Mouse (Mus musculus) midbrain, embryonic 12.5 days (tissue): ENCODE data around the gene Palm. TPM values are rescaled to one million over a fixed set of nuclear protein-coding genes. Genes with fewer than 3 reads are reported as not detected.
A peak's percentile ranks its signal among the peaks of the same experiment; 100 is the strongest.

Experiments used
- ATAC-seq: fragments of 200-750 bp; cut with Nextera tagmentation; 2 replicates; pipeline ENCODE4 v1.8.0; 2017; ENCODE audit warnings: low read depth, moderate TSS enrichment, moderate library complexity; ENCODE audit not compliant: low FRiP score
- H3K27ac ChIP-seq: fragments of 300-500 bp; sonication (generic); replicated peaks from 2 replicates; pipeline ENCODE4 v1.5.1; 2016; ENCODE audit warnings: mild to moderate bottlenecking
- H3K27me3 ChIP-seq: fragments of 300-500 bp; sonication (generic); 2 replicates; pipeline ENCODE4 v1.6.1; 2016; ENCODE audit warnings: mild to moderate bottlenecking
- H3K36me3 ChIP-seq: fragments of 300-500 bp; sonication (generic); 2 replicates; pipeline ENCODE4 v1.6.1; 2016
- H3K4me1 ChIP-seq: fragments of 300-500 bp; sonication (generic); 2 replicates; pipeline ENCODE4 v1.6.1; 2016
- H3K4me2 ChIP-seq: fragments of 300-500 bp; sonication (generic); replicated peaks from 2 replicates; pipeline ENCODE4 v1.6.1; 2016; ENCODE audit warnings: mild to moderate bottlenecking, moderate library complexity
- H3K4me3 ChIP-seq: fragments of 300-500 bp; sonication (generic); 2 replicates; pipeline ENCODE4 v1.5.1; 2016; ENCODE audit warnings: mild to moderate bottlenecking
- H3K9ac ChIP-seq: fragments of 300-500 bp; sonication (generic); replicated peaks from 2 replicates; pipeline ENCODE4 v1.6.1; 2016; ENCODE audit warnings: mild to moderate bottlenecking, moderate library complexity
- H3K9me3 ChIP-seq: fragments of 300-500 bp; sonication (generic); 2 replicates; pipeline ENCODE4 v1.6.1; 2016; ENCODE audit warnings: mild to moderate bottlenecking
- WGBS: fragments of 180-500 bp; shearing (Covaris S2); methylation state at CpG from one replicate; pipeline ENCODE4 v1.1.7; 2016; 5-methylcytosine and 5-hydroxymethylcytosine counted together
- polyA plus RNA-seq: library from polyadenylated mRNA; unstranded; fragments of >200 nt; fragmentation: Nextera tagmentation; extraction: Ambion mirVana; gene quantifications from 2 replicates; pipeline ENCODE4 v1.2.1, GENCODE M21; 2016

The Palm gene
- polyA plus RNA-seq, 1 experiment from 2014 or later = 204 TPM

- Histone ChIP-seq H3K36me3 (peaks cover 67% of the 10 kb centered on the region), H3K4me1 (peaks cover 16% of the 10 kb centered on the region), H3K27me3 (peaks cover 9% of the 10 kb centered on the region; the same call in 1 of the 2 replicates), H3K9ac (no peak overlapping the region), H3K4me3 (no peak overlapping the region), H3K4me2 (no peak overlapping the region), H3K27ac (no peak overlapping the region), H3K9me3 (no peaks in the 10 kb centered on the region)
- no peak for ATAC-seq
- 94% methylated on average over 11 of the region's 11 CpGs for WGBS
Measured at GRCm38 (mm10) chr10:79760603-79761143, 32.7 kb upstream of the Palm start.

GRCm38 (mm10) chr10:79762875-79763274, 30.5 kb upstream of the Palm start:
- no peak overlapping the region for H3K4me3 ChIP-seq
- H3K4me1 ChIP-seq = peaks cover 27% of the 10 kb centered on the region
- no peaks in the 10 kb centered on the region for H3K9me3 ChIP-seq
- H3K9ac ChIP-seq = no peak overlapping the region
- H3K27me3 ChIP-seq = no peaks in the 10 kb centered on the region
- WGBS = 92% methylated on average over 3 of the region's 3 CpGs
- H3K27ac ChIP-seq = no peak overlapping the region
- no peak for ATAC-seq
- peaks cover 46% of the 10 kb centered on the region for H3K36me3 ChIP-seq
- no peak overlapping the region for H3K4me2 ChIP-seq

GRCm38 (mm10) chr10:79764234-79764633, 29.1 kb upstream of the Palm start:
- Histone ChIP-seq H3K36me3 (peaks cover 32% of the 10 kb centered on the region), H3K27ac (no peak overlapping the region)
- 90% methylated on average over 7 of the region's 7 CpGs for WGBS

GRCm38 (mm10) chr10:79765228-79765745, 28.1 kb upstream of the Palm start:
- no peak for ATAC-seq
- Histone ChIP-seq H3K27me3 (no peaks in the 10 kb centered on the region), H3K4me1 (peaks cover 36% of the 10 kb centered on the region), H3K4me2 (peak overlapping the region; percentile 83), H3K36me3 (peaks cover 26% of the 10 kb centered on the region), H3K27ac (no peak overlapping the region), H3K4me3 (peak overlapping the region; percentile 95), H3K9me3 (no peaks in the 10 kb centered on the region), H3K9ac (peak overlapping the region; percentile 93)
- 57% methylated on average over 2 of the region's 2 CpGs for WGBS

More at GRCm38 (mm10) chr10:79764234-79764633, 29.1 kb upstream of the Palm start:
- H3K9me3 ChIP-seq = no peaks in the 10 kb centered on the region
- ATAC-seq = no peak
- H3K9ac ChIP-seq = 0 out of 2 replicates have a peak overlapping the region, but pooled peaks have one; percentile 5
- H3K4me3 ChIP-seq = no peak overlapping the region
- H3K27me3 ChIP-seq = no peaks in the 10 kb centered on the region
- peaks cover 36% of the 10 kb centered on the region for H3K4me1 ChIP-seq
- H3K4me2 ChIP-seq = no peak overlapping the region

GRCm38 (mm10) chr10:79766001-79766507, 27.3 kb upstream of the Palm start:
- Histone ChIP-seq H3K4me2 (peak overlapping the region; percentile 83), H3K36me3 (peaks cover 18% of the 10 kb centered on the region), H3K9me3 (no peaks in the 10 kb centered on the region), H3K4me3 (peak overlapping the region; percentile 95), H3K9ac (peak overlapping the region; percentile 93), H3K27ac (peak overlapping the region; percentile 91), H3K27me3 (peaks cover 3% of the 10 kb centered on the region; the same call in 1 of the 2 replicates), H3K4me1 (peaks cover 36% of the 10 kb centered on the region)
- no peak for ATAC-seq
- 9% methylated on average over 16 of the region's 16 CpGs for WGBS

GRCm38 (mm10) chr10:79766508-79767325, 26.7 kb upstream of the Palm start, which contains the start of gene Rnf126:
Gene Rnf126 (minus strand): TSS chr10:79766952.
- Histone ChIP-seq H3K36me3 (peaks cover 12% of the 10 kb centered on the region), H3K9ac (peak within 1 kb of the TSS; percentile 93), H3K27ac (peak within 1 kb of the TSS; percentile 91), H3K4me1 (peaks cover 36% of the 10 kb centered on the region), H3K27me3 (peaks cover 4% of the 10 kb centered on the region; the same call in 1 of the 2 replicates), H3K9me3 (no peaks in the 10 kb centered on the region), H3K4me3 (peak within 1 kb of the TSS; percentile 95), H3K4me2 (peak within 1 kb of the TSS; percentile 83)
- WGBS = 1% methylated on average over 94 of the region's 101 CpGs
- peak; percentile 90 for ATAC-seq

GRCm38 (mm10) chr10:79767372-79768244, 25.8 kb upstream of the Palm start:
- H3K9me3 ChIP-seq = peaks cover 4% of the 10 kb centered on the region
- peak; percentile 83 for ATAC-seq
- peak overlapping the region; percentile 95 for H3K4me3 ChIP-seq
- 13% methylated on average over 40 of the region's 40 CpGs for WGBS
- peak overlapping the region; percentile 83 for H3K4me2 ChIP-seq
- H3K36me3 ChIP-seq = peaks cover 3% of the 10 kb centered on the region
- H3K4me1 ChIP-seq = peaks cover 36% of the 10 kb centered on the region
- H3K9ac ChIP-seq = peak overlapping the region; percentile 53
- peaks cover 4% of the 10 kb centered on the region; the same call in 1 of the 2 replicates for H3K27me3 ChIP-seq
- H3K27ac ChIP-seq = peak overlapping the region; percentile 91

GRCm38 (mm10) chr10:79768400-79768799, 25.0 kb upstream of the Palm start:
- Histone ChIP-seq H3K36me3 (no peaks in the 10 kb centered on the region), H3K4me1 (peaks cover 36% of the 10 kb centered on the region), H3K27me3 (peaks cover 6% of the 10 kb centered on the region; the same call in 1 of the 2 replicates), H3K27ac (no peak overlapping the region), H3K4me3 (no peak overlapping the region), H3K9ac (no peak overlapping the region), H3K4me2 (peak overlapping the region; percentile 83), H3K9me3 (peaks cover 4% of the 10 kb centered on the region)
- ATAC-seq = no peak
- under 1% methylated on average over 5 of the region's 5 CpGs for WGBS

GRCm38 (mm10) chr10:79769329-79769728, 24.0 kb upstream of the Palm start:
- Histone ChIP-seq H3K4me3 (no peak overlapping the region), H3K4me2 (no peak overlapping the region), H3K9ac (no peak overlapping the region), H3K27ac (no peak overlapping the region), H3K9me3 (peaks cover 4% of the 10 kb centered on the region), H3K4me1 (peaks cover 32% of the 10 kb centered on the region), H3K27me3 (peaks cover 12% of the 10 kb centered on the region), H3K36me3 (no peaks in the 10 kb centered on the region)
- WGBS = 78% methylated on average over 4 of the region's 4 CpGs
- ATAC-seq = no peak

GRCm38 (mm10) chr10:79772320-79772719, 21.1 kb upstream of the Palm start:
- Histone ChIP-seq H3K27ac (no peak overlapping the region), H3K4me1 (peaks cover 18% of the 10 kb centered on the region), H3K36me3 (no peaks in the 10 kb centered on the region), H3K9ac (no peak overlapping the region), H3K9me3 (peaks cover 13% of the 10 kb centered on the region), H3K27me3 (peaks cover 30% of the 10 kb centered on the region), H3K4me3 (no peak overlapping the region), H3K4me2 (no peak overlapping the region)
- 94% methylated on average over 3 of the region's 3 CpGs for WGBS
- ATAC-seq = no peak

GRCm38 (mm10) chr10:79773208-79773607, 20.2 kb upstream of the Palm start:
- no peak overlapping the region for H3K9ac ChIP-seq
- H3K4me2 ChIP-seq = no peak overlapping the region
- H3K27ac ChIP-seq = no peak overlapping the region
- no peak for ATAC-seq
- no peak overlapping the region for H3K4me3 ChIP-seq
- H3K36me3 ChIP-seq = no peaks in the 10 kb centered on the region
- WGBS = 88% methylated on average over 2 of the region's 2 CpGs
- peaks cover 13% of the 10 kb centered on the region for H3K9me3 ChIP-seq
- peaks cover 39% of the 10 kb centered on the region for H3K27me3 ChIP-seq
- H3K4me1 ChIP-seq = peaks cover 17% of the 10 kb centered on the region
